Mouse (Mus musculus): ENCODE measurements around the gene Ccdc6.

GRCm38 (mm10) chr10:70152190-70152743 is 55.3 kb downstream of the Ccdc6 start:
- no peak for TF ChIP-seq CTCF (IDR thresholded peaks at IDR 0.05; ENCODE audit: control insufficient read depth, insufficient read depth, insufficient replicate concordance, low read depth, low read length)
- TF ChIP-seq POLR2A (IDR thresholded peaks at IDR 0.05; ENCODE audit: control insufficient read depth, low read depth, low read length), result no peak
